Mouse (Mus musculus) brown adipose tissue, adult 24 weeks (tissue): ENCODE results near the gene Rnf150. TPM values are rescaled to one million over a fixed set of nuclear protein-coding genes. Genes with fewer than 3 reads are reported as not detected.
A peak's percentile ranks its signal among the peaks of the same experiment; 100 is the strongest.

ENCODE experiments used
- H3K27ac ChIP-seq: fragments of 200-500 bp; replicated peaks from 2 replicates; pipeline ENCODE4 v1.5.1; 2012; ENCODE audit warnings: low read depth, mild to moderate bottlenecking, low read length
- H3K4me1 ChIP-seq: fragments of 200-500 bp; 2 replicates; pipeline ENCODE4 v1.6.1; 2012; ENCODE audit warnings: low read length, mixed read lengths; ENCODE audit not compliant: control insufficient read depth, insufficient read depth, insufficient read length
- H3K4me3 ChIP-seq: fragments of 200-500 bp; 2 replicates; pipeline ENCODE4 v1.5.1; 2012; ENCODE audit warnings: low read depth, mild to moderate bottlenecking, low read length, moderate library complexity; ENCODE audit not compliant: insufficient read depth
- polyA plus RNA-seq: library from polyadenylated mRNA; stranded (reverse); fragments of >200 nt; gene quantifications from 2 replicates; pipeline ENCODE4 v1.2.4, GENCODE M21; 2012; ENCODE audit not compliant: missing spikeins, insufficient read depth, insufficient read length

Rnf150 gene
- polyA plus RNA-seq, 1 experiment, result 15.8 TPM

GRCm38 (mm10) chr8:82866251-82866650, 3.1 kb downstream of the Rnf150 start:
- H3K4me1 ChIP-seq, result peaks cover 7% of the 10 kb centered on the region
- H3K27ac ChIP-seq, result no peak overlapping the region
- H3K4me3 ChIP-seq, result no peak overlapping the region

- Histone ChIP-seq H3K27ac (0 out of 2 replicates have a peak overlapping the region, but pooled peaks have one; percentile 40), H3K4me1 (peaks cover 9% of the 10 kb centered on the region; the same call in 1 of the 2 replicates), H3K4me3 (no peak overlapping the region)
Observed at GRCm38 (mm10) chr8:82870840-82871490, 7.8 kb downstream of the Rnf150 start.

GRCm38 (mm10) chr8:82871986-82872385, 8.8 kb downstream of the Rnf150 start:
- Histone ChIP-seq H3K4me1 (peaks cover 11% of the 10 kb centered on the region), H3K27ac (no peak overlapping the region), H3K4me3 (no peak overlapping the region)

- Histone ChIP-seq H3K4me1 (peaks cover 6% of the 10 kb centered on the region), H3K4me3 (no peak overlapping the region), H3K27ac (no peak overlapping the region)
Observed at GRCm38 (mm10) chr8:82874102-82874501, 10.9 kb downstream of the Rnf150 start.

GRCm38 (mm10) chr8:82875135-82875534, 12.0 kb downstream of the Rnf150 start:
- H3K27ac ChIP-seq, result no peak overlapping the region

GRCm38 (mm10) chr8:82884480-82884879, 21.3 kb downstream of the Rnf150 start:
- Histone ChIP-seq H3K4me3 (no peak overlapping the region), H3K27ac (no peak overlapping the region), H3K4me1 (no peaks in the 10 kb centered on the region)

More at GRCm38 (mm10) chr8:82875135-82875534, 12.0 kb downstream of the Rnf150 start:
- peaks cover 6% of the 10 kb centered on the region for H3K4me1 ChIP-seq
- no peak overlapping the region for H3K4me3 ChIP-seq

- Histone ChIP-seq H3K4me1 (no peaks in the 10 kb centered on the region; the same call in 1 of the 2 replicates), H3K27ac (no peak overlapping the region), H3K4me3 (no peak overlapping the region)
Observed at GRCm38 (mm10) chr8:82887234-82887633, 24.1 kb downstream of the Rnf150 start.

- H3K4me1 ChIP-seq, result peaks cover 3% of the 10 kb centered on the region
- H3K27ac ChIP-seq, result no peak overlapping the region; the same call in 1 of the 2 replicates
- no peak overlapping the region for H3K4me3 ChIP-seq
Observed at GRCm38 (mm10) chr8:82889062-82889720, 26.0 kb downstream of the Rnf150 start.

- Histone ChIP-seq H3K27ac (peak overlapping the region; percentile 34; the same call in 1 of the 2 replicates), H3K4me1 (peaks cover 6% of the 10 kb centered on the region), H3K4me3 (no peak overlapping the region)
Observed at GRCm38 (mm10) chr8:82895091-82895490, 31.9 kb downstream of the Rnf150 start.

GRCm38 (mm10) chr8:82896796-82897195, 33.6 kb downstream of the Rnf150 start:
- Histone ChIP-seq H3K4me3 (no peak overlapping the region), H3K4me1 (peaks cover 6% of the 10 kb centered on the region), H3K27ac (no peak overlapping the region)

- peaks cover 6% of the 10 kb centered on the region for H3K4me1 ChIP-seq
- no peak overlapping the region for H3K27ac ChIP-seq
- H3K4me3 ChIP-seq, result no peak overlapping the region
Observed at GRCm38 (mm10) chr8:82897628-82898458, 34.7 kb downstream of the Rnf150 start.

GRCm38 (mm10) chr8:82898459-82898841, 35.3 kb downstream of the Rnf150 start:
- H3K4me3 ChIP-seq, result no peak overlapping the region
- peaks cover 6% of the 10 kb centered on the region for H3K4me1 ChIP-seq
- no peak overlapping the region for H3K27ac ChIP-seq

- Histone ChIP-seq H3K4me3 (no peak overlapping the region), H3K4me1 (no peaks in the 10 kb centered on the region; the same call in 1 of the 2 replicates), H3K27ac (no peak overlapping the region)
Observed at GRCm38 (mm10) chr8:82900958-82901357, 37.8 kb downstream of the Rnf150 start.

GRCm38 (mm10) chr8:82901549-82902138, 38.5 kb downstream of the Rnf150 start:
- Histone ChIP-seq H3K27ac (no peak overlapping the region), H3K4me3 (no peak overlapping the region), H3K4me1 (no peaks in the 10 kb centered on the region)

GRCm38 (mm10) chr8:82903497-82903896, 40.3 kb downstream of the Rnf150 start:
- Histone ChIP-seq H3K27ac (no peak overlapping the region), H3K4me3 (no peak overlapping the region), H3K4me1 (peaks cover 5% of the 10 kb centered on the region; the same call in 1 of the 2 replicates)
